In the genomic region with DNA sequence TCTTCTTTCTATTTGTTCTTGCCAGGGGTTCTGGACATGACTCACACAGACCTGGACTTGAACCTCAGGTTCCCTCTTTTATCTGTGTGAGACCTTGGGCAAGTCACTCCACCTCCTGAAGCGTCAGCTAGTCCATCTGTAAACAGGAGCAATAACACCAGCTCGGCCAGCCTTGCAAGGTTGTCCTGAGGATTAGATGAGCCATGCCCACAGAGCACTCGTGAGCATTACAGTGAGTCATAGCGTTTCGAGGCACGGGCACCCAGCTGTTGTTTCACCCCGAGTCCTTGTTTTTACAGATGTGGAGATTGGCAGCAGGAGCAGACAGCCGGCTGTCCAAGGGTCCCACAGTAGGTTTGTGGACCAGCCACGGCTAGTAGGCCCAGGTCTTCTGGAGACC, we compare ENCODE assay signal across 21 mouse cellular contexts. TPM values are rescaled to one million over a fixed set of nuclear protein-coding genes. Genes with fewer than 3 reads are reported as not detected.
DNase-seq lines count a peak whose midpoint lies in the region; ATAC-seq and TF ChIP-seq lines count a peak whose summit lies in the region.
"Had no signal": no experiment of that assay in that cellular context is flagged by ENCODE, and none has a peak within 500 bp of the region (broad histone marks: within the 10 kb centered on the region; RNA-seq: fewer than 3 reads in every experiment).

No protein-coding gene starts in this region.

- DNase-seq in adrenal gland, adult 8-10 months, result peak; percentile 74
- DNase-seq in adrenal gland, adult 18-20 months (ENCODE audit: low spot score in 2 of 2), result no peak
- peak; percentile 27 for DNase-seq in adrenal gland, postnatal 10 days
- DNase-seq in fat pad, adult 2 months (ENCODE audit: extremely low read depth, low read depth, low spot score), result peak; percentile 54
- DNase-seq in gastrocnemius, adult 2 months, result no peak
- no peak for DNase-seq in gastrocnemius, adult 18-20 months (ENCODE audit: low spot score)
- DNase-seq: cerebellum, adult 8-10 months; cerebellum, postnatal 14 days; heart, adult 18-20 months; heart, postnatal 10 days; heart, postnatal 4 days; kidney, adult 18-20 months had no signal

- intact Hi-C loops in gastrocnemius, adult 2 months (cut with DNase I), result no loop called here

- peak overlapping the region; percentile 44; the same call in 1 of the 2 replicates for H3K27ac ChIP-seq in stomach, embryonic 16.5 days (ENCODE audit: low read length)
- H3K27ac ChIP-seq in gastrocnemius, adult 2 months, result no peak overlapping the region
- H3K27ac ChIP-seq: embryonic facial prominence, embryonic 12.5 days; forebrain, embryonic 12.5 days; heart, embryonic 10.5 days; hindbrain, embryonic 12.5 days had no signal

- no peak overlapping the region for H3K9ac ChIP-seq in stomach, embryonic 16.5 days (ENCODE audit: low read length)
- H3K9ac ChIP-seq: embryonic facial prominence, embryonic 12.5 days; forebrain, embryonic 12.5 days; hindbrain, embryonic 12.5 days had no signal

- no peaks in the 10 kb centered on the region for H3K9me3 ChIP-seq in stomach, embryonic 16.5 days (replicated peaks; ENCODE audit: control insufficient read depth, low read length)
- H3K9me3 ChIP-seq: embryonic facial prominence, embryonic 12.5 days; forebrain, embryonic 12.5 days; heart, embryonic 10.5 days; hindbrain, embryonic 12.5 days had no signal

- 78% methylated on average over 9 of the region's 9 CpGs for WGBS in stomach, embryonic 16.5 days

- H3K4me1 ChIP-seq in stomach, embryonic 16.5 days (ENCODE audit: control insufficient read depth, insufficient read depth, low read length), result no peaks in the 10 kb centered on the region
- H3K4me1 ChIP-seq: embryonic facial prominence, embryonic 12.5 days had no signal

- H3K4me2 ChIP-seq in stomach, embryonic 16.5 days (ENCODE audit: low read depth, low read length), result no peak overlapping the region
- H3K4me2 ChIP-seq: embryonic facial prominence, embryonic 12.5 days; forebrain, embryonic 12.5 days; hindbrain, embryonic 12.5 days had no signal

- no peak for ATAC-seq in stomach, embryonic 16.5 days (ENCODE audit: insufficient read depth, low FRiP score)
- ATAC-seq: forebrain, embryonic 16.5 days; hindbrain, embryonic 16.5 days; inflammation-experienced regulatory T-cells, adult 6 months had no signal

- H3K4me3 ChIP-seq in stomach, embryonic 16.5 days (replicated peaks; ENCODE audit: low read length), result no peak overlapping the region
- no peak overlapping the region for H3K4me3 ChIP-seq in gastrocnemius, adult 2 months
- H3K4me3 ChIP-seq: embryonic facial prominence, embryonic 12.5 days; forebrain, embryonic 12.5 days; heart, embryonic 10.5 days; hindbrain, embryonic 12.5 days had no signal

- no peak for TF ChIP-seq CTCF in gastrocnemius, adult 2 months (IDR thresholded peaks at IDR 0.05)

- H3K27me3 ChIP-seq in stomach, embryonic 16.5 days (ENCODE audit: control insufficient read depth, insufficient read depth, low read length), result no peaks in the 10 kb centered on the region
- H3K27me3 ChIP-seq: embryonic facial prominence, embryonic 12.5 days had no signal

- H3K36me3 ChIP-seq in stomach, embryonic 16.5 days (ENCODE audit: control insufficient read depth, insufficient read depth, low read length), result peaks cover 5% of the 10 kb centered on the region; the same call in 1 of the 2 replicates
- H3K36me3 ChIP-seq: embryonic facial prominence, embryonic 12.5 days; forebrain, embryonic 12.5 days; hindbrain, embryonic 12.5 days had no signal

RNA-seq across cellular contexts. Expression of a gene that starts 11.2 kb away (rescaled TPM):
- total RNA-seq in adrenal gland, adult 8-10 months (2022), result 10 to 100 TPM; 39.0 to 84.3 (median 50.2) TPM
- total RNA-seq in adrenal gland, adult 18-20 months (2021), result 10 to 100 TPM; 12.9 to 46.6 TPM
- 10 to 100 TPM; 21.0 to 26.4 TPM for total RNA-seq in adrenal gland, postnatal 10 days (2021)
- 17.6 and 26.5 TPM in 2 replicates for polyA plus RNA-seq in stomach, embryonic 16.5 days (2015; fragmentation: Nextera tagmentation; extraction: Ambion mirVana)
- 1 to 10 TPM; 3.2 to 5.0 TPM for total RNA-seq in gastrocnemius, adult 2 months (2021)
- 1 to 10 TPM; 1.6 to 2.9 TPM for total RNA-seq in gastrocnemius, adult 18-20 months (2021)
- total RNA-seq: common myeloid progenitor, adult 5-6 weeks had no signal
- polyA plus RNA-seq: forebrain, embryonic 16.5 days had no signal

RNA-seq across cellular contexts. Expression of a gene that starts 18.9 kb away (rescaled TPM):
- 10 to 100 TPM; 66.1 to 97.0 (median 75.6) TPM for total RNA-seq in adrenal gland, adult 8-10 months (2022)
- total RNA-seq in adrenal gland, adult 18-20 months (2021), result 10 to 100 TPM; 50.5 to 91.1 TPM
- total RNA-seq in adrenal gland, postnatal 10 days (2021), result 10 to 100 TPM; 62.9 to 85.1 TPM
- 9.8 and 10.7 TPM in 2 replicates for polyA plus RNA-seq in stomach, embryonic 16.5 days (2015; fragmentation: Nextera tagmentation; extraction: Ambion mirVana)
- 10 to 100 TPM; 24.2 to 29.0 TPM for total RNA-seq in gastrocnemius, adult 2 months (2021)
- 10 to 100 TPM; 21.0 to 24.3 TPM for total RNA-seq in gastrocnemius, adult 18-20 months (2021)

RNA-seq across cellular contexts. Expression of a gene that starts 20.4 kb away (rescaled TPM):
- total RNA-seq in adrenal gland, adult 8-10 months (2022), result not detected
- total RNA-seq in adrenal gland, adult 18-20 months (2021), result not detected
- total RNA-seq in adrenal gland, postnatal 10 days (2021), result under 1 TPM; 0.63 to 0.70 TPM
- 22.5 and 25.3 TPM in 2 replicates for polyA plus RNA-seq in stomach, embryonic 16.5 days (2015; fragmentation: Nextera tagmentation; extraction: Ambion mirVana)
- total RNA-seq in gastrocnemius, adult 2 months (2021), result under 1 TPM; 0.20 to 0.23 TPM
- under 1 TPM; 0.07 to 0.17 TPM for total RNA-seq in gastrocnemius, adult 18-20 months (2021)
- total RNA-seq: common myeloid progenitor, adult 5-6 weeks had no signal
- polyA plus RNA-seq: inflammation-experienced regulatory T-cells, adult 6 months had no signal

Comparison
In these comparisons a context has a peak if more than half of its experiments do, and no peak if none do; other contexts are left out.
1. DNase-seq: peak in adrenal gland, adult 8-10 months (single experiment), adrenal gland, postnatal 10 days (single experiment) and fat pad, adult 2 months (single experiment); none in adrenal gland, adult 18-20 months (0 of 2), gastrocnemius, adult 2 months (single experiment) and gastrocnemius, adult 18-20 months (single experiment).